Mouse (Mus musculus) CD8-positive naive resting alpha-beta T cell, adult 2 months (primary cell): ENCODE data around the gene Tmprss5.

ENCODE experiments used
- DNase-seq, 2 experiments: peaks; one replicate each; pipeline ENCODE4 v3.0.0; 2022; ENCODE audit warnings: low read depth in 2 of 2, low spot score in 2 of 2

The Tmprss5 gene

DNA sequence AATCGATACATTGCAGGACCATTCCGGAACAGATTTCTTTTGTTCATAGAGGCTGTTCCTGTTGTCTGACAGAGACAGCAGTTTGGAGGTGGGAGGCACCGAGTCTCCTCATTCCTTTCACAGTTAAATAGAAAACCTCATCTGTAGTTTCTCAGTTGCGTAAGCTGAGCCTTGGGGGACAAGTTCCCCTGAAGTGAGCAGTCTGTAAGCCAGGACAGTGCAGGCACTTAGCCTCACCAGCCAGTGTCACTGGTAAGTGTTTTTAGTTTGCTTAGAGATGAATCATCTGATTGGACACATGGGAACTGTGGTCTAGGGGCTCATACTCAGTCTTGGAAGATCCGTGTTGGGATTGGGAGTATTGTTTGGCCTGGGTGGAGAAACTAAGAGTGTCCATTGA lies at the start of gene Tmprss5:
TSS of gene Tmprss5 (plus strand) at position 154 of the 400 bp plus-strand sequence.
- DNase-seq = no peak

DNA sequence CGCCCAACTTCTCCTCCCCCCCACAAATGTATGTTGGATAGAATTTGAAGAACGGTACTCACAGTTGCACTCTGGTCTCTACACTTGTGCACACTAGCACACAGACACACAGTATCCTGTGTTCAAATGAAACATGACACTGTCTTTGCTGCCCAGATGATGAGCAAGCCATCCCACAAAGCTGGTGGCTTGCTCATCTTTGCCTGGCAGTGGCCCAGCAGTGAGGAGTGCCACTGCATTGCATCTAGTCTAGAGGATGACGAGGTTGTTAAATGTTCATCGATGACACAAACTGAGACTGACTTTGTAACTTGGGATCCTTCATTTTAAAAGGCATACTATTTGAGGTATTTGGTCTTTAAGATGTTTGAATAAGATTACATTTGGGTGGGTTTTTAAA lies 46.3 kb upstream of the Tmprss5 start:
- no peak for DNase-seq

DNA sequence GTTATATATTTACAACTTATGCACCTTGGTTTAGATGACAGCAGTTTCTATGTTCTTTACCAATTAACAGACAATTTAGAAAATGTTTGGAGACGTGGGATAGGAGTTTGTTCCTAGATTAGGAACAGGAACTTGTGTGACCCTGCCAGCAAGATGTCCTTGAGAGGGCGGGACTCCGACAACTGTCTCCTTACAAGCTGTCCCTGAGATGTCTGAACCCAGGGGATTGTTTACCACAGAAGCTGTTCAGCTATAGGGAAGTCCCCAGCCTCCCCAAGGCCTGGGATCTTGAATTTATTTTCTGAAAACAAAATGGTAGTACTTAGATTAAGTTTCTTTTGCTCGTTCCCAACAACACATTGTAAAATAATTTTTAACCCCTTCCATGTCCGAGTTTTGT lies 30.2 kb upstream of the Tmprss5 start:
- DNase-seq = no peak

DNA sequence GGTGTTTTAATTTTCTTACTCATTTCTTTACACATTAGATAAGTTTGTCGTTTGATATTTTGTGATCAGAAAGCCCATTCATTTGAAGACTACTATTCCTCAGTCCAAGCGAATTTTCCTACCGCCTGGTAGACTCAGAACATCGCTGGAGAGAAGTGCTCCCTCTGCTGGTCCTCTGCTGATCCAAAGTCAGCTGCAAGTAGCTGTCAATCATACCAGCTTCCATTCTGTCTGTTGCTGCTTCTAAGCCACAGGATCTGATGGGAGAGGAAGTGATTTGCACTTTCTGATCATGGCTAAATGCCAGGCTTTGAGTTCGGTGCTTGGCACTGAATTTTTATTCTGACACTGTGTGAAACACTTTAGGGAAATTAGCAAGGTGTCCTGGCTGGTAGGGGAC lies 29.7 kb upstream of the Tmprss5 start:
- DNase-seq = peak; percentile 35 to 55

DNA sequence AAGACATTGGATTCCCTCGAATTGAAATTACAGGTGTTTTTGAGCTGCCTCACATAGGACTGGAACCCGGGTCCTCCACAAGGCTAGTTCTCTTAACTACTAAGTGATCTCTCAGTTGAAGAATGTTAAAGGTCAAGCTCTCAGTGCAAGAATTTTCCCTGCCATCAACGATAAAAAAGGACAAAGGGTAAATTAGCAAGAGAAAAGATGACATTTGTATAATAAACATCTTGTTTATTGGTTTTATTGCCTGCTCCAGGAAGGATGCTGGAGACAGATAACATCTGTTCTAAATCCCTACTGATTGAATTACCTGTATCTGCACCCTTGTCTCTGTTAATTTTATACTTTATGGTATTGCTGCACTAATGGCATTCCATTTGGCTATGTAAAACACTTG lies 27.0 kb upstream of the Tmprss5 start:
- no peak for DNase-seq

DNA sequence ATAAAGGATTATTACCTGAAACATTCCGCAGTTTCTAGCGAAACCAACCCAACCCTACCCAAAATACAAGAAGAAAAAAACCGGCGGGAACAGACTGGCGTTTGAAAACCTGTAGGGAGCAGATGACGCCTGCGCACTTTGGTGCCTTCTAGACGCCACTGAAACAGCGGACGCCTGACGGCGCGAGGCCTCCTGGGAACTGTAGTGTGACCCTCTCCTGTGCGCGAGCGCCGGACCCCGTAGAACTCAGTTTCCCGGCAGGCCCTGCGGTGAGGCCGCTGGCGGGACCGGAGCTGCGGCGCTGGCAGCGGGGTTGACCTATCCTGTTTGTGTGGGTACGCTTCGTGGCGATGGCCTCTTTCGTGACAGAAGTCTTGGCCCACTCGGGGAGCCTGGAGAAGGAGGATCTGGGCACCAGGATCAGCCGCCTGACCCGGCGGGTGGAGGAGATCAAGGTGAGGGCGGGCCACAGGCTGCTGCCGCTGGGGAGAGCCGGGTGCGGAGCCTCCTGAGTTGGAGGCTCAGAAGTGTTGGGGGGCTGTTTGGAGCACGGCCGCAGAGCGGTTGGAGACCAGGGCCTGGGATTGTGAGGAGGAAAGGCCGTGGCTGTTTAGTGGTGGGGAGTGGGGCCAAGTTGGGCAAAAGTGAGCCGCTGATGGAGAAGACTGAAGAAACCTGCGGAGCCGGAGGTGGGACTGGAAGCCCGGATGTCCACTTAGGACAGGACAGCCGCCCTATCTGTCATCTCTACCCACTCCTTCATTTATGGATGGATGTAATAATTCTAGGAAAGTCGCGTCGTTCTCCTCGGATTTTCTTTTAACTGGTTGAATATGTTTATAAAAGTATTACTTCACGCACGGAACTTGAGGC lies 25.5 kb upstream of the Tmprss5 start, which contains the start of gene Zw10:
TSS of gene Zw10 (plus strand) at position 281 of the 873 bp plus-strand sequence.
- peak; percentile 76 to 85 for DNase-seq

DNA sequence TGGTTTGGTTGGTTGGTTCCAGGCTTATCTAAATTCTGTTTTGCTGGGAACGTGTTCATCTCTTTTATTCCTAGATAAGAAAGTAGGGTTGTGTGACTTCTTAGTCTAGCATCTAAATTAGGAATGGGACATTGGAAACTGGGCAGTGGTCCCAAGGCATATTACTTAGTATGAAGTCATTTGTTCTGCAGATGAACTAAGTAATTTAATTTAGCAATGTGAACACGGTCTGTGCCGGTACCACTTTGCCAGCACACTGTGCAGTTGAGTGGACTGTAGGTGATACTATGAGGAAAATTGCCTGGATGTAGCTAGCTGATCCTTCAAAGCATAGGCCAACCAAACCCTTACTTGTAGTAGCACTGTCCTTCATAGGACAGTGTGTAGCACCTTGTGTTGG lies 4.2 kb upstream of the Tmprss5 start:
- no peak for DNase-seq

DNA sequence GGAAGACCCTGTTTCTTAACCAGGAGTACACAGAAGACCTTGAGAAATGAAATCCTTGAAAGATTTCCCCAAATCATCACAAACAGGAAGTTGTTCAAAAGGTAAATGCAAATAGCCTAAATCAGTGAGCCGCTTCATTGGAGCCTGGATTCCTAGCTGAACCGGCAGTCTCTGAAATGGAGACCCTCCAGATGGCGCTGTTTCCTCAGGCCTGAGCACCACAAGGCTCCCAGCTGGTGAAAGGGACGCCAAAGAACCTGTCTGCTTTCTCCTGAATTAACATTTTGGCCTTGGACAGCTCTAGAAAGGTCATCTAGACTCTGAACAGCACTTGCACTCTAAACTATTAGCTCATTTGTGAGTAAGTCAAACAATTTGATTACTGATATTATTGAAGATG lies 501 bp downstream of the Tmprss5 start:
- no peak for DNase-seq

DNA sequence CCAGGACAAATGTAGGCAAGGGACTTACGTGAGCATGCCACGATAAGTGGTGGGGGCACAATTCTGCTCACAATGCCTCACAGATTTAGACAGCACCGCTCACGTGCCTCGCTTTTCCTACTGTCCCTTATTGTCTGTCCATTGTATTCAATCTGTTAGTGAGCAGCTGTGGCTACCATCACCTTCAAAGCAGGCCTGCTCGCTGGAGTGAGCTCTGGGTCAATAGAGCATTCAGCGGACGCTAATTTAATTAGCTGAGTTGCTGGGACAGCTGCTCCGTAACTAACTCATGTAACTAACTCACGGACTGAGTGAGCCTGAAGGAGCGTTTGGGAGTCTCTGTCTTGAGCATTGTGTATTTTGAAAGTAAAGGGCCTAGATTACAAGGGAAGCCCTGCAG lies 6.3 kb downstream of the Tmprss5 start:
- no peak for DNase-seq

DNA sequence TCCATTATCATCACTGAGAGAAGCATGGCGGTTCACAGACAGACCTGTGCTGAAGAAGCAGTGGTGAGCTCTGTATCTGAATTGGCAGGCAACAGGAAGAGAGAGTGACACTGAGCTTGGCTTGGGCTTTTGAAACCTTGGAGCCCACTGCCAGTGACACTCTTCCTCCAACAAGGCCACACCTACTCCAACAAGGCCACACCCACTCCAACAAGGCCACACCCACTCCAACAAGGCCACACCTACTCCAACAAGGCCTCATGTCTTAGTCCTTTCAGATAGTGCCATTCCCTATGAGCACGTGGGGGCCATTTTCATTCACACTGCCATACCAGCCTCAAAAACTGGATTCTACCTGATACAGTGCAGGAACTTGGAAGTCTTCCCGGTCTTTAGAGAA lies 17.8 kb downstream of the Tmprss5 start:
- no peak for DNase-seq

DNA sequence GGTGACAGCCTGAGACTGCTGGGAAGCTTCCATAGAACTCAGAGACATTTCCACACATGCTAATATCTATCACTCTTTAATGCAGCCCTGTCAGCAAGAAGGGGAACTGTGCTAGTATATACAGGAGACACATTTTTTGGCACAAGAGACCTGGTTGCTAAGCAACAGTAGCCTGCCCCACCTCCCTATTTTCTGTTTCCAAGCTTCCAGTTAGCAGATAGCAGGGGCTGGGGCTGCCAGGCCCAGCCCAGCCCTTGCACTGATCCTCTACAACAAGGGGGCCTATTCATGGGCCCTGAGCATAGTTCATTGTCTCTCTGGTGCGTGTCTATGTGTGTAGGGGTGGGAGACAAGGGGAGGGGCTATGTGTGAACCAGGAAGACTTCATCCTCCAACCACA lies 21.3 kb downstream of the Tmprss5 start:
- no peak for DNase-seq

DNA sequence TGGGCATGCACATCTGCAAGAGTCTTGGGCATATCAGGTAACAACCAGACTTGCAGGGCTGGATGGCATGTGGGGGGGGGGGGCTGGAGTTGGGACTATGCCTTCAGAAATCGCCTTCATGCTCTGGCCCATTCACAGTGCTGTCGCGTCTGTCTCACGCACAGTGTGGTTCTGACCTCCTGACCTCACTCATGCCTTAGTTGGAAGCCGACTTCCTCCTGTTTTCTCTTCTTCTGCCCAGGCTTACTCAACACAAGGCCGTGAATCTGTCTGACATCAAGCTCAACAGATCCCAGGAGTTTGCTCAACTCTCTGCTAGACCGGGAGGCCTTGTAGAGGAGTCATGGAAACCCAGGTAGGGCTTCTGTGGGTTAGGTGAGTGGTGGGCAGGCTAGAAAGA lies 28.0 kb downstream of the Tmprss5 start:
- no peak for DNase-seq

DNA sequence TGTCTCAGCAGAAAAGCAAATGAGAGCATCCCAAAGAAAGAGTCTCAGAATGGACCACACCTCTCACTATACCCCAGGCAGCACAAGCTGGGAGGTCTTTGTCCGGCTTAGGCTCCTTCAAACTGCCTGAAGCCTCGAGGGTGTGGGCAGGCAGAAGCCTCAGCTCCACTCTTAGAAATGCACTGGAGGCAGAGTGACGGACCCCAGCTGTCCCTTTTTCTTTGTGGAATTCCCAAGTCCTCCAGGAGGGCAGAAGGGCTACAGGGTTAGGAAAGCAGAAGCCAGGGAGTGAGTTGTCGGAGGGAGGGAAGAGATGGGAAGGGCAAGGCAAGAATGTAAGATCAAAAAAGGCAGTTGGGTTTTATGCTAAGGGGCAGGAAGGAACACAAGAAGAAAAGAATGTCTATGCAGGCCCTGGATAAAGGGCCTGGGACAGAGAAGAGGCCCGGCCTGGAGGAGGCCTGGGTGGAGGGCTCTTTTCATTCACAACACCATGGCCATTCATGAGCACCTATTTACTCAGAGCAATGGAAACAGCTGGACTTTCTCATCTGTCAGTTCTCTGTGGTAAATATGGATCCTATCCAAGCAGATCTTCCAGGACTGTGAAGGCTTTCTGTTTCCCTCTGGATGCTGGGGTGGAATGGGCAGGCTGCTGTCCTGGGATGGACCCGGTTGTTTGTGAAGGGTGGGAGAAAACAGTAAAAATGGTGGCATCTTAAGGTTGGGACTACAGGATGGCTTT lies 29.6 kb downstream of the Tmprss5 start:
- no peak for DNase-seq

DNA sequence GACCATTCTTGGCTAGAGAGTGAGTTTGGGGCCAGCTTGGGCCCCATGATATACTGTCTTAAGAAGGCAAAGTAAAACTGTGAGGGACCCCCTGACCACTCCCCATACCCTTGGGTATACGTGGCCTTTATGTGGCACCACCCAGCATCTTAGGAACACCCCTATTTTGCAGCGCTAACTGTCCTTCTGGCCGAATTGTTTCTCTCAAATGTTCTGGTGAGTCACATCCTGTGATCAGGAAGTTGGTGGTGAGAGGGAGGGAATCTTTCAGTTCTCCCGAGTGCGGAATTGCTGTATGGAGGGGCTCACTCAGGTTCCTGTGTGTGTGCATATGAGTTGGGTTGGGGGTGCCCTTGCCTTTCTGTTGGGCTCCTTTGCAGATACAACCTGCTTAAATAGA lies 30.2 kb downstream of the Tmprss5 start:
- no peak for DNase-seq

DNA sequence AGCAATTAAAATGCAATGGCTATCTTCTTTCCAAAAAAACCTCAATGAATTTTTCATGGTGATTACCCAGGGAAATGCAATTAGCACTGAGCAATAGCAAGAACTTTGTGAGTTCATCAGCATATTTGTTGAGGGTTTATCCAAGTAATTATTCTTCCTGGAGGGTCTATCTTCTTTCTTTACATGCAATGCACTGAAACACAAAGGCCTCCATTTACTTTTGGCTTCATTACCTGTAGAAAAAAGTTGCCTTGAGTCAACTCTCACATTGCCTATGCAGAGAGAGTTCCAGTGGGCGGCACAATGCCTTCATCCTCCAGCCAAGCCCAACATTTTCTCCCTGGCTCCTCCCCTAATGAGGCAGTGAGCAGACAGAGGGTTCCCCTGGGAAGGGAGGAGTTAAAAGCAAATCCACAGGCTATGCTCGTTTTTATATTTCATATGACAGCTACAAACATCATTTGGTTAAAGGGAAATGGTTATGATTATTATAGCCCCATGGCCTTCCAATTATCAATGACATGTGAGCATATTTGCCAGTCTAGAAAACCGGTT lies 37.3 kb downstream of the Tmprss5 start:
- no peak for DNase-seq

DNA sequence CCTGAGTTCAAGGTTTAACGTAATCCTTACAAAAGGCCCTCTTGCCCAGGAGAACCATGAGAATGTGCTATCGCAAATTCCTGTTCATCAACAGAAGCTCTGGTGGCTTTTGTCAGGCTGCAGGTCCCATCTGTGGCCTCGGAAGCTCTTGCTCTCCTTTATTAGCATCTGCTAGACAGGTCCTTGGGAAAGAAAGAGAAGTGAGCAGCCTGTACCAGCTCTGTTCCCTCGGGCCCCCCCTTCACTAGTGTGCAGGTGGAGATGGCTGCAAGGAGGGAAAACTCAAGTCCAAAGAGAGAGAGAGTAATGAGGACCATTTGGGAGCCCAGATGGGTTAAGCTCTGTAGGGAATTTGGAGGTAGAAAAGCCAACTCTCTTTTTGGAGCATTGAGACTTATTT lies 38.7 kb downstream of the Tmprss5 start:
- no peak for DNase-seq

DNA sequence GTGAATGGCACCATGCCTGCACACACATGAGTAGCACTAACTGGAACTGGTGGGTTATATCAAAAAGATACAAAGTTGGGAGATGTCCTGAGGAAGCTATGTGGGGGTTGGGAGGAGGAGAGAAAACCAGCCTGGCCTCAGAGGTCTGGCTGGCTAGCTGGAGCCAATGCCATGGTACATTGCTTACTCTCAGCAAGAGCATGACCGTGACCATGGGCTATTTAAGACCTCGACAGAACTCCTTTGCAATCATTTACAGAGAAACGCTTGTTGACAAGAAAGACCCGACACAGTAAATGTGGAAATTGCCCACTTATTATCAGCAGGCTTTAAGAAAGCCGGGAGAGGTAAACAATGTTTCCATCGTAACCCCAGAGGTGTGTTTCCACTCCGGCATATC lies 44.6 kb downstream of the Tmprss5 start:
- no peak for DNase-seq

DNA sequence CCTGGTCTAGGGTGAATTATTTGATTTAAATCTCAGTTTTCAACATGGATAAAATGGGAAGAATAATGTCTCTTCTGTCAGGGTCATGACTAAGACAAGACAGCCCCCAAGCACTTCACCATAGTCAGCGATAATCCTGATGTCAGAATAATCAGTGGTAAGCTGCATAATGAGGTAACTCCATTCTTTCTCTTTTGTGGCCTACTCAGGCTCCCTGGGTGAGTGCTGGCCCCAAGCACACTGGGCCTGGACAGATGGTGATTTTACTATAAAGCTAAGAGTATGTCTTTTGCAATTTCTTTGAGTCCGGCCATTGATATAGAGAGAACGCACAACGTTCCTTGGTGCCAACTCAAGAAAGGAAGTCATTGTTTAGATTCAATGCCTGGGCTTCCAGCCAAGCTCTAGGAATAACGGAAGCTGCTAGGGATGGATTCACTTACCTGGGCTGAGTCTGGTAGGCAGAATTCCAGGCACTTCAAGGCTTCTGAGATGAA lies 49.5 kb downstream of the Tmprss5 start:
- no peak for DNase-seq

DNA sequence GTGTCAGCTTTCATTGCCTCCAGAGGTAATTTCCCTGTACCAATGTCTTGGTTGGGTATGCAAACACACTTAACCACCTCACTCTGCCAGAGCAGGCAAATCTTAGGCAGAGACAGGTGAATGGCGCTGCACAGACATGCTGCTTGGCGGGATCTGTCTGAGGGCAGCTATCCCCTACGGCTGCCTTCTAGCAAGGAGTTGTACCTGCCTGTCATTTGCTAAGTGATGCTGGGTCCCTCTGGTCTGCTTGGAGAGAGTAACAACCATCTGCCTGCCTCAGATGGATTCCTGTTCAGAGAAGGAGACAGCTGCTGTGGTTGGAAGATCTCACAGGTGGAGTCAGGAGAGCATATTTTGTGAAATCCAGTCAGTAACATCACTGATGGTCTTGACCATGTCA lies 62.8 kb downstream of the Tmprss5 start:
- no peak for DNase-seq

DNA sequence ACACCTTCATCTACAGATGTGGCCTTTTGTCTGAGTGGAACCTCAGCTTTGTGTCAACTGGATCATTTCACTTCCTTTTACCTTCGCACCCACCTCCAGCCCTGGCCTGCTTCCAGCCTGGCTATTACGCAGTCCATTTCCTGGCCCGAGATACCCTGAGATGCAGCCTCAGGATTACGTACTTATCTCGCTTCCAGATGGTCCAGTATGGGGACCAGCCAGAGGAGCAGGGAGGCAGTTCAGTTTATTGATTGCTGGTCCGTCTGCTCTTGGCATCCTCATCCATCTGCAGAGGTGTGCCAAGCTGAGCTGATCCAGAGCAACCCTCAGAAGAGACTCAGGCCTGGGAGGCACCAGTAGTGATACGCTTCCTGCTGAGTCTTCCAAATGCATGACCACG lies 64.7 kb downstream of the Tmprss5 start:
- no peak for DNase-seq

DNA sequence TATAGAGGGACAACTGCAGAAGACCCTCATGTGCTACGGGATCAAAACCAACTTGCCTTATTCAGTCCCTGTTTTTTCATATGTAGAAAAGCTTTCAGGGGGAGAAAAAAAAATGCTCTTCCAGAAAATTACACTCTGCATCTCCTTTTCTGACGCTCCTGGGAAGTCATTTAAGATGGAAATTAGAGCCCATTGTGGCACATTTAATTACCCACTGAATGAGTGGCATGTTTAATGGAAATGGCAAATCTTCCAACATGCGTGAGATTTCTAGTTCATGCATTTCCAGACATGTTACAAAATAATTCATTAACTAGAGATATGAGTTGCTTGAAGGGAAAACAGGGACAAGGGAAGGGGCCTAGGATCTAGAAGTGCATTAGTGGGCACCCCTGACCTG lies 66.0 kb downstream of the Tmprss5 start:
- DNase-seq = no peak
